Mouse (Mus musculus): ENCODE results near the gene Cd63.

DNA sequence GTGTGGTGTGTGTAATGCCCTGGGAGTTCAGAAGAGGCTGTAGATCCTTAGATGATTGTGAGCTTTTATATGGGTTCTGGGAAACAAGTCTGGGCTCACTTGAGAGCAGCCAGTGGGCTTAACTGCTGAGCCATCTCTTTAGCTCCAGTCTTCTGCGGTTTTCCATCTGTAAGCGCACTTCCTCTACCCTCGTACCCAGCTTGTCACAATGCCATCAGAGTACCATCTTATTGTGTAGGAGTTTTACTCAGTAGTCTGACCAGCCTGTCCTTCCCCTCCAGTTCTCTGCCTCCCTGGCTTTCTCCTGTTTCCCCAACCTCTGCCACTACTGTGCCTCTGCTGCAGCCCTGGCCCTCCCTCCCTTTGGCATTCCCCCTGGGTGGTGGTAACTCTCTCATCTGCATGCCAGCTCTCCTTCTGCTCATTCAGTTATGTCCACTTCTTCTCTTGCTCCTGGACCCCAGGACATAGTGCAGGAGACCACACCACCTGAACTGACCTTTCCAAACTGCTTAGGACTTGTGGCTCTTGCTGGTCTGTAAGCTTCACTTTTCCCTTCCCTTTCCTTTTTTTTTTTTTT is 1.7 kb downstream of the Cd63 start:
- no peak for TF ChIP-seq POLR2A (IDR thresholded peaks at IDR 0.05; ENCODE audit: extremely low read depth, insufficient read depth, low read length)
- TF ChIP-seq CTCF (IDR thresholded peaks at IDR 0.05; ENCODE audit: extremely low read depth, insufficient read depth, low read length) = no peak

Data from cortical plate, adult 2 months (tissue).